Mouse (Mus musculus) myocyte (in vitro differentiated cells): ENCODE data around the gene Amtn. TPM values are rescaled to one million over a fixed set of nuclear protein-coding genes. Genes with fewer than 3 reads are reported as not detected.
"Not testable (repeated sequence)": the region's sequence is repeated elsewhere in the genome, so short reads cannot be mapped to it uniquely, and the experiment has no call there.

ENCODE experiments used
- H3K27me3 ChIP-seq: one replicate; pipeline ENCODE4 v1.6.1; 2011; ENCODE audit not compliant: control insufficient read depth, insufficient read depth, insufficient read length
- H3K36me3 ChIP-seq: one replicate; pipeline ENCODE4 v1.6.1; 2011; ENCODE audit not compliant: control insufficient read depth, insufficient read depth
- H3K4me2 ChIP-seq: one replicate; pipeline ENCODE4 v1.6.1; 2011; ENCODE audit warnings: low read depth, control low read depth
- H3K4me3 ChIP-seq: one replicate; pipeline ENCODE4 v1.5.1; 2011; ENCODE audit warnings: mild to moderate bottlenecking, control low read depth, moderate library complexity
- H3K79me2 ChIP-seq: one replicate; pipeline ENCODE4 v1.6.1; 2011; ENCODE audit not compliant: control insufficient read depth, insufficient read depth
- H3ac ChIP-seq: one replicate; pipeline ENCODE4 v1.6.1; 2011; ENCODE audit not compliant: control insufficient read depth, insufficient read length
- CEBPB ChIP-seq: IDR thresholded peaks from 2 replicates; pipeline ENCODE4 v1.6.1; 2011; ENCODE audit warnings: mild to moderate bottlenecking, moderate library complexity; ENCODE audit not compliant: poor library complexity, insufficient read depth, severe bottlenecking
- E2F4 ChIP-seq: IDR thresholded peaks from one replicate; pipeline ENCODE4 v1.6.1; 2011; ENCODE audit warnings: mild to moderate bottlenecking, control low read depth, moderate library complexity; ENCODE audit not compliant: insufficient read depth
- MAX ChIP-seq: IDR thresholded peaks from one replicate; pipeline ENCODE4 v1.6.1; 2011; ENCODE audit warnings: low read depth, mild to moderate bottlenecking, control low read depth
- MYOD1 ChIP-seq, 3 experiments: IDR thresholded peaks; one replicate each; pipeline ENCODE4 v1.6.1; 2011; ENCODE audit warnings: control low read depth in 2 of 3, low read depth in 2 of 3, mild to moderate bottlenecking in 2 of 3, moderate library complexity in 1 of 3; ENCODE audit not compliant: insufficient read length in 2 of 3, control insufficient read depth in 1 of 3
- MYOG ChIP-seq, 3 experiments: IDR thresholded peaks; one replicate each; pipeline ENCODE4 v1.6.1; 2011; ENCODE audit warnings: control low read depth in 2 of 3, low read depth in 2 of 3, mild to moderate bottlenecking in 2 of 3; ENCODE audit not compliant: insufficient read length in 2 of 3, control insufficient read depth in 1 of 3, insufficient read depth in 1 of 3
- POLR2A ChIP-seq: IDR thresholded peaks from one replicate; pipeline ENCODE4 v1.6.1; 2011; ENCODE audit warnings: low read depth, mild to moderate bottlenecking, control low read depth, moderate library complexity; ENCODE audit not compliant: insufficient read length
- POLR2AphosphoS2 ChIP-seq: IDR thresholded peaks from one replicate; pipeline ENCODE4 v1.6.1; 2011; ENCODE audit warnings: low read depth, control low read depth; ENCODE audit not compliant: insufficient read length
- REST ChIP-seq: IDR thresholded peaks from one replicate; pipeline ENCODE4 v1.6.1; 2011; ENCODE audit warnings: mild to moderate bottlenecking, control low read depth, moderate library complexity; ENCODE audit not compliant: insufficient read depth, insufficient read length
- SRF ChIP-seq: IDR thresholded peaks from one replicate; pipeline ENCODE4 v1.6.1; 2011; ENCODE audit warnings: low read depth; ENCODE audit not compliant: control insufficient read depth, insufficient read length
- TCF12 ChIP-seq: IDR thresholded peaks from one replicate; pipeline ENCODE4 v1.6.1; 2011; ENCODE audit warnings: mild to moderate bottlenecking, control low read depth; ENCODE audit not compliant: poor library complexity, insufficient read depth, severe bottlenecking
- TCF3 ChIP-seq: IDR thresholded peaks from one replicate; pipeline ENCODE4 v1.6.1; 2011; ENCODE audit warnings: low read depth, control low read depth; ENCODE audit not compliant: insufficient read length
- USF1 ChIP-seq: IDR thresholded peaks from one replicate; pipeline ENCODE4 v1.6.1; 2011; ENCODE audit warnings: low read depth, mild to moderate bottlenecking, control low read depth, moderate library complexity
- polyA plus RNA-seq: library from polyadenylated mRNA; unstranded; fragments of >200 nt; fragmentation: generic; extraction: Trizol; gene quantifications from one replicate; pipeline ENCODE4 v1.2.1, GENCODE M21; 2012; ENCODE audit warnings: missing spikeins

Gene Amtn
- not detected for polyA plus RNA-seq

- no peak within 1 kb of the TSS for H3K4me3 ChIP-seq
- H3ac ChIP-seq, result no peak within 1 kb of the TSS
- no peaks in the 10 kb centered on the region for H3K36me3 ChIP-seq
- no peak for TF ChIP-seq TCF12
- TF ChIP-seq SRF, result no peak
- no peak for TF ChIP-seq MYOD1 (IDR thresholded peaks at IDR 0.05; ENCODE audit: control insufficient read depth in 1 of 3, insufficient read length in 2 of 3, low read depth in 2 of 3)
- no peak for TF ChIP-seq POLR2A
- no peaks in the 10 kb centered on the region for H3K79me2 ChIP-seq
- no peaks in the 10 kb centered on the region for H3K27me3 ChIP-seq
- no peak within 1 kb of the TSS for H3K4me2 ChIP-seq
Observed at GRCm38 (mm10) chr5:88375808-88376207, at the start of gene Amtn. Amtn (plus strand) TSS chr5:88376108.

GRCm38 (mm10) chr5:88348533-88348932 is 27.4 kb upstream of the Amtn start:
- H3K4me3 ChIP-seq, H3ac ChIP-seq, H3K36me3 ChIP-seq, H3K79me2 ChIP-seq, H3K4me2 ChIP-seq, H3K27me3 ChIP-seq: not testable (repeated sequence)

GRCm38 (mm10) chr5:88364768-88365167 is 11.1 kb upstream of the Amtn start:
- Histone ChIP-seq H3K4me3 (no peak overlapping the region), H3K36me3 (no peaks in the 10 kb centered on the region), H3K79me2 (no peaks in the 10 kb centered on the region), H3K27me3 (no peaks in the 10 kb centered on the region), H3K4me2 (no peak overlapping the region), H3ac (no peak overlapping the region)
- TF ChIP-seq REST, result no peak
- TF ChIP-seq TCF12, result no peak
- no peak for TF ChIP-seq CEBPB
- TF ChIP-seq POLR2A, result no peak
- no peak for TF ChIP-seq POLR2AphosphoS2
- TF ChIP-seq TCF3, result no peak
- TF ChIP-seq USF1, result no peak

GRCm38 (mm10) chr5:88366886-88367285 is 9.0 kb upstream of the Amtn start:
- TF ChIP-seq SRF (no peak), E2F4 (no peak), MYOD1 (IDR thresholded peaks at IDR 0.05; ENCODE audit: control insufficient read depth in 1 of 3, insufficient read length in 2 of 3, low read depth in 2 of 3) (no peak), MAX (no peak), POLR2AphosphoS2 (no peak), POLR2A (no peak), REST (no peak)
- H3K27me3 ChIP-seq, result no peaks in the 10 kb centered on the region
- no peak overlapping the region for H3ac ChIP-seq
- H3K79me2 ChIP-seq, result no peaks in the 10 kb centered on the region
- no peak overlapping the region for H3K4me3 ChIP-seq
- no peak overlapping the region for H3K4me2 ChIP-seq
- H3K36me3 ChIP-seq, result no peaks in the 10 kb centered on the region

GRCm38 (mm10) chr5:88370578-88371232 is 5.2 kb upstream of the Amtn start:
- H3K36me3 ChIP-seq, result no peaks in the 10 kb centered on the region
- no peak overlapping the region for H3ac ChIP-seq
- H3K4me3 ChIP-seq, result no peak overlapping the region
- H3K27me3 ChIP-seq, result no peaks in the 10 kb centered on the region
- no peak overlapping the region for H3K4me2 ChIP-seq
- TF ChIP-seq SRF, result no peak
- no peak for TF ChIP-seq MYOG (IDR thresholded peaks at IDR 0.05; ENCODE audit: control insufficient read depth in 1 of 3, insufficient read depth in 1 of 3, insufficient read length in 2 of 3, low read depth in 2 of 3)
- TF ChIP-seq REST, result no peak
- no peak for TF ChIP-seq POLR2A
- no peak for TF ChIP-seq MYOD1 (IDR thresholded peaks at IDR 0.05; ENCODE audit: control insufficient read depth in 1 of 3, insufficient read length in 2 of 3, low read depth in 2 of 3)
- no peak for TF ChIP-seq USF1
- no peak for TF ChIP-seq TCF3
- no peak for TF ChIP-seq MAX
- no peak for TF ChIP-seq E2F4
- TF ChIP-seq CEBPB, result no peak
- TF ChIP-seq POLR2AphosphoS2, result no peak
- TF ChIP-seq TCF12, result no peak
- no peaks in the 10 kb centered on the region for H3K79me2 ChIP-seq
